Mouse (Mus musculus): ENCODE data around the gene Zfp654. TPM values are rescaled to one million over a fixed set of nuclear protein-coding genes. Genes with fewer than 3 reads are reported as not detected.
A peak's percentile ranks its signal among the peaks of the same experiment; 100 is the strongest.

Zfp654 gene
- total RNA-seq (2021): 10 to 100 TPM; 17.4 to 18.0 TPM

GRCm38 (mm10) chr16:64851563-64852362 is at the start of gene Zfp654, which contains the start of gene Cggbp1:
TSS of gene Zfp654 (minus strand) at chr16:64851652.
TSS of gene Cggbp1 (plus strand) at chr16:64851996.
- intact Hi-C loops (cut with DNase I): loop anchor here (1.0 to 2.0 kb wide), 2 partner anchors 21 to 81 kb away; no protein-coding TSS in a partner anchor
- DNase-seq (ENCODE audit: low spot score in 2 of 2): peak; percentile 100

- no peak for DNase-seq (ENCODE audit: low spot score in 2 of 2)
- intact Hi-C loops (cut with DNase I): no loop called here
Observed at GRCm38 (mm10) chr16:64899084-64899483, 47.6 kb upstream of the Zfp654 start.

GRCm38 (mm10) chr16:64889496-64889895 is 38.0 kb upstream of the Zfp654 start:
- intact Hi-C loops (cut with DNase I): no loop called here
- DNase-seq (ENCODE audit: low spot score in 2 of 2): no peak

GRCm38 (mm10) chr16:64885547-64885946 is 34.1 kb upstream of the Zfp654 start:
- no peak for DNase-seq (ENCODE audit: low spot score in 2 of 2)
- intact Hi-C loops (cut with DNase I): no loop called here

- intact Hi-C loops (cut with DNase I): no loop called here
Observed at GRCm38 (mm10) chr16:64885142-64885541, 33.7 kb upstream of the Zfp654 start.

GRCm38 (mm10) chr16:64884420-64884838 is 33.0 kb upstream of the Zfp654 start:
- intact Hi-C loops (cut with DNase I): no loop called here
- no peak for DNase-seq (ENCODE audit: low spot score in 2 of 2)

More at GRCm38 (mm10) chr16:64885142-64885541, 33.7 kb upstream of the Zfp654 start:
- DNase-seq (ENCODE audit: low spot score in 2 of 2): no peak

DNA sequence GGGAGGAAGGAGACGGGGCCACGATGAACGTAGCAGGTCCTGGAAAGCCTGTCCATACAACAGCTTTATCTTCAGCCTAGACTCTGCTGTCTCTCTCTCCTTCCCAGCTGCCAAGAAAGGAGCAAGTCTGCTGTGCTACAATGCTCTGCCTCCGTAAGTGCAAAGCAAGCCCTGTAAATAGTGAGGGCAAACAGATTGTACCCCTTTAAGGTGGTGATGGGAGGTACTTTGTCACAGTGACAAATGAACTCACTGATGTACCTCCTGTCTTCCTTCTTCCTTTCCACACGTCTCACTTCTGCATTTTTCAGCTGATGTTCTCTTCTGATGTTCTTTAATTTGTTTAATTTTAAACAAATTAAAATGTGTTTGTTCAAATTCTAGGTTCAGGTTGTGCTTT is 32.4 kb upstream of the Zfp654 start:
- intact Hi-C loops (cut with DNase I): no loop called here
- DNase-seq (ENCODE audit: low spot score in 2 of 2): no peak

GRCm38 (mm10) chr16:64881442-64881841 is 30.0 kb upstream of the Zfp654 start:
- DNase-seq (ENCODE audit: low spot score in 2 of 2): no peak
- intact Hi-C loops (cut with DNase I): no loop called here

DNA sequence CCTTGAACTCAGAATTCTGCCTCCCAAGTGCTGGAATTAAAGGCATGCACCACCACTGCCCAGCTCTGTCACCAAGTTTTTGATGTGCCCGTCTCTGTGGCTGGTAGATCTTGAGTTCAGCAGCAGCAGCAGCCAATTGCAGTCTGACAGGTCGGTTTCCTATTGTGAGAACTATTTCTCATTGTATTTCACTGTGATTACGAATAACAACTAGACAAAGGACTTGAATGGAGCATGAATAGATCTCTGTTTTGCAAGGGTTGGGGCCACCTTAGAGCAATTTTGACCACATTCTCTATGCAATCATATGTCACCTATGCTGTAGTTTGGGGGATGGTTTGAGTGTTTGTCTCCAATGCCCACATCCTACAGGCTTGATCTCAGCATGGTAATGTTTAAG is 29.5 kb upstream of the Zfp654 start:
- DNase-seq (ENCODE audit: low spot score in 2 of 2): no peak
- intact Hi-C loops (cut with DNase I): no loop called here

- intact Hi-C loops (cut with DNase I): no loop called here
- DNase-seq (ENCODE audit: low spot score in 2 of 2): no peak
Observed at GRCm38 (mm10) chr16:64879735-64880134, 28.3 kb upstream of the Zfp654 start.

- intact Hi-C loops (cut with DNase I): no loop called here
- DNase-seq (ENCODE audit: low spot score in 2 of 2): no peak
Observed at GRCm38 (mm10) chr16:64878611-64879132, 27.2 kb upstream of the Zfp654 start.

DNA sequence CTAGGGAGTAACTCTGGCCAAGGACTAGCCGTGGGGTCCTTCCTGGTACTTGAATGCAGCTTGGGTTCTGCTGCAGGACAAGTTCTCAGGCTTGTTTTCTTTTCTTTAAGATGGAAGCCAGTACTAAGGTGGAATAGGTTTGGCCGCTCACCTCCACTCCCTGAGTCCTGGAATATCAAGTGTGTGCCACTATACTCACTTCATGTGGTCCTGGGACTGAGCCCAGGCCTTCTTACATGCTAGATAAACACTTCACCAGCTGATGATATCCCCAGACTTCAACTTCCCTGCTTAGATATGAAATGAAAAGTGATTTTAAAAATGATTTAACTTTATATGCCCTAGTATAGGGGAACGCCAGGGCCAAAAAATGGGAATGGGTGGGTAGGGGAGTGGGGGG is 25.9 kb upstream of the Zfp654 start:
- intact Hi-C loops (cut with DNase I): no loop called here
- DNase-seq (ENCODE audit: low spot score in 2 of 2): no peak

DNA sequence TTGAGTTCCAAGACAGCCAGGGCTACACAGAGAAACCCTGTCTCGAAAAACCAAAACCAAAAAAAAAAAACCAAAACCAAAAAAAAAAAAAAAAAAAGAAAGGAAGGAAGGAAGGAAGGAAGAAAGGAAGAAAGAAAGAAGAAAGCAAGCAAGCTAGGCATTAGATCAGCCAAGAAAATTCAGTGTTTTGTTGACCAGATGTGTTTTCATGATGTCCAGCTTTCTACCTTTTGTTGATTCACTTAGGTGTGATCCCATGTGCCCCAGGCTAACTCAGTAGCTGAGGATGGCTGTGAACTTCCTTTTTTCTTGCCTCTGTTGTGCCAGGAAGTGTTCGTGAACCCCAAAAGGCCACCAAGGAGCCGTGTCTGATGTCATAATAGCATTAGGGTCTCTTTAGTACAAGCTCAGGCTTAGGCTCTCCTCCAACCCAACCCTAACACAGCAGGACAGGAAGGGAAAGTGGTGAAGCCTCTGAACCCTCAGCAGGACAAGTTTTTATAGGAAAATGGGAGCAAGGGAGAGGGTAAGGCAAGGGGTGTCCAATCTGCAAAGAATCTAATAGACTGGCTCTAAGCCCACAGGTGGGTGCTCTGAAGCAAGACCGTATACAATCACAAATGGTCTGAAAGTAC is 25.3 kb upstream of the Zfp654 start:
- DNase-seq (ENCODE audit: low spot score in 2 of 2): no peak
- intact Hi-C loops (cut with DNase I): no loop called here

- no peak for DNase-seq (ENCODE audit: low spot score in 2 of 2)
- intact Hi-C loops (cut with DNase I): no loop called here
Observed at GRCm38 (mm10) chr16:64875822-64876221, 24.4 kb upstream of the Zfp654 start.

DNA sequence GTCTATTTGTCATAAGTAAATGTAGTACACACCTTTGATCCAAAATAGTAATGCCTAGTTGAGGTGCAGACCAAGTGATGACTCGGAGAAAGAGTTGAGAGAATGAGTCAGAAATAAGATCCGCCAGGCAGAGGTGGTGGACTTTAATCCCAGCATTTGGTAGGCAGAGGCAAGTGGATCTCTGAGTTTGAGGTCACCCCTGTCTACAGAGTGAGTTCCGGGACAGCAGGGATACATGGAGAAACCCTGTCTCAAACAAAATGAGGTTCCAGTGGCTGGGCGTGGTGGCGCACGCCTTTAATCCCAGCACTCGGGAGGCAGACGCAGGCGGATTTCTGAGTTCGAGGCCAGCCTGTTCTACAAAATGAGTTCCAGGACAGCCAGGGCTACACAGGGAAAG is 23.9 kb upstream of the Zfp654 start:
- intact Hi-C loops (cut with DNase I): no loop called here
- no peak for DNase-seq (ENCODE audit: low spot score in 2 of 2)

DNA sequence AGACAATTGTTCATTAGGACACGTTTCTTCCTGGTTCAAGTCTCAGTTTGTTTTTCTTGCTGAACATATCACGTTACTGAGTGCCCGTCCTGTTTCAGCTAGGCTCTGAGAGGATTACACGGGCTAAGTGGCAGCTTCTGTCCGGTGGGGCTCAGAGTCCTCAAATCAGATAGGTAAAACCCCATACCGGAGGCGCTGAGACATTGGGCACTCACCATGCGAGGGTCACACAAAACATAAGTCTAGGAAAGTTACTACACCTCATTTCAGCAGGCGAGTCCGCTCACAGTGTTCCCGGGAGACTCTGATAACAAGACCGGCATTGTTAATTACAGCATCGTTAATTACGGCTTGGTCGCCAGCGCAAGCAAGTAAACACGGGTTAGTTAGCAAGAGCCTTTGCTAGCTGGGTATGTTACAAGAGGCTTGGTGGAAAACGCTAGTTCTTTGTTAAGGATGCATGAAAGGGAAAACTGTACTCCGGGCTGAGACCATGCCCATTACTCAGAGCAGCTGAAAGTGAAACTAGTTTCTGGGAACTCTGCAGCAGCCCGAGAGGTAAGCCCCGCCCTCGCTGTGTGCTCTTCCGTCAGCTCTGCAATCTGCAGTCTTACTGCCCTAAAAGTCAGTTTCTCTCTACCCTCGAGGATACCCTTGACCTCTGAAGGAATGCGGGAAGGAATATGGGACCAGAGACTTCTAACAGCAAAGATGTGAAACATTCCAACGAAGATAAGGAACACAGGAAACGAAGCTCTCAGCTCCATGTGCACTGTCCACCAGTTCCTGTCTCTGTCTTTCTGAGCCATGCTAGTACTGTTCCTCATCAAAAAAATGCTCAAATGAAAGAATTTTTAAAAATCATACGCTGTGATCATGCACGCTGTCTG is 22.2 kb upstream of the Zfp654 start:
- intact Hi-C loops (cut with DNase I): loop anchor here (2.0 kb wide), 1 partner anchor 21 kb away; no protein-coding TSS in a partner anchor
- DNase-seq (ENCODE audit: low spot score in 2 of 2): peak; percentile 54

DNA sequence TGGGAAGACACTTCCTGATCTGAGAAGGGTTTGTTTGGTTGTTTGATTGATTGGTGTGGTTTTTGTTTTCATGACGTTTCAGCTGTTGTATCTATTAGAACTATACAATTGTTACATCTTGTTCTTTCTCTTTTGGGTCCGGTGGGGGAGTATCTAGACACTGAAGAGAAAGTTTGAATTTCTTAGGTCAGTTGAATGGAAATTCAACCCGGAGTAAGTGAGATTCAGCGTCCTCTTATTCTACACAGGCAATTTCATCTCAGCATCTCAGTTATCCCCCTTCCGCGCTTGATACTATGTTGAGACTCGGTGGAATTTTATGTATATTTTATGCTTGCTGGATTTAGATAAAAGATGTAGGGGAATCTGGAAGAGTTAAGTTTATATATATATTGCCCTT is 21.4 kb upstream of the Zfp654 start:
- intact Hi-C loops (cut with DNase I): loop anchor here (2.0 kb wide), 1 partner anchor 20 kb away; no protein-coding TSS in a partner anchor

DNA sequence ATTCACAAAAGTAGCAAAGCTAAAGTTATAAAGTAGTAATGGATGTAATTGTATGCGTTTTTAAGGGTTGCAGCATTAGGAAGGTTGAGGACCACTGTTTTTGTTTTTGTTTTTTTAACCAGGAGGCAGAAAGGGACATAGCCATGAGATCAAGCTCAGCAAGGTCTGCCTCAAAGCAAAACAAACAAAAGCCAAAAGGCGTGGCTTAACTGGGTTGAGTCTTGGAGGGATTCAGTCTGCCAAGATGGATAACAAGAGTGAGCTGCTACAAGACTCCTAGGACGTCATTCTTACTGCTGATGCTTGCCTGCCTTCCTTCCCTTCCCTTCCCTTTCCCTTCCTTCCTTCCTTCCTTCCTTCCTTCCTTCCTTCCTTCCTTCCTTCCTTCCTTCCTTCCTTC is 20.8 kb upstream of the Zfp654 start:
- intact Hi-C loops (cut with DNase I): loop anchor here (2.0 kb wide), 1 partner anchor 19 kb away; no protein-coding TSS in a partner anchor
- no peak for DNase-seq (ENCODE audit: low spot score in 2 of 2)

More for the DNA sequence above, 21.4 kb upstream of the Zfp654 start:
- DNase-seq (ENCODE audit: low spot score in 2 of 2): no peak

DNA sequence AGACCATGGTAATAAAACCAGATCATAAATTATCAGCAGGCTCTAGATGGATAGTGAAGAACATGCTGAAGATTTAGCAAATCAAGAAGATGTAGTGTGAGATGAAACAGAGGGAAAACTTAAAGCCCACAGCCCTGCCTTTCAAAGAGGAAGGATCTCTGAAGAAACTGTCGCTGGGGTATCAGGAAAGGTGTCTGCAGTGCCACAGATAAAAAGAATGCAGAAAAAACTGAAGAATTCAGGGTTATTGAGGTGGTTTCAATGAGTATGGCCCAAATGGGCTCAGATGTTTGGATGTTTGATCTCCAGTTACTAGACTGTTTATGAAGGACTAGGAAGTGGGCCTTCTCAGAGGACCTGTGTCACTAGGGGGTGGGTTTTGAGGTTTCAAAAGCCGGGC is 18.2 kb upstream of the Zfp654 start:
- intact Hi-C loops (cut with DNase I): no loop called here
- no peak for DNase-seq (ENCODE audit: low spot score in 2 of 2)

DNA sequence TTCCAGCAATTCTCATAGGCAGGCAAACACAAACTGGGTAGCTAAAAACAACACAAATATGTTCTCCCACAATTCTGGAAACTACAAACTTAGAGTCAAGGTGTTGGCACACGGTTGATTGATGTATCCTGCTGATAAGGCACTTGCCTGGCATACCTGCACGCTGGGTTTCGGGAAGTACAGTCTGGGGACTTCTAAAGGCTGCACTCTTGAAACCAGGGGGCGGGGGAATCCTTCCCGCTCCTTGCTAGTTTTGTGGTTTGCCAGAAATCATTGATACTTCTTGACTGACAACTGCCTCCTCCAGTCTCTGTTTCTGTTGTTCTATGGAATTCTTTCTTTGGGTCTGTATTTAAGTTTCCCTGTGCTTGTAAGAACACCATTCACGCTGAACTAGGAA is 17.2 kb upstream of the Zfp654 start:
- intact Hi-C loops (cut with DNase I): no loop called here
- no peak for DNase-seq (ENCODE audit: low spot score in 2 of 2)

Measured in left cerebral cortex, postnatal 25 days (tissue).